ENCODE assay signal across 13 mouse cellular contexts in genomic region chrX:58033521-58033920, GRCm38 (mm10). TPM values are rescaled to one million over a fixed set of nuclear protein-coding genes. Genes with fewer than 3 reads are reported as not detected.
A peak's percentile ranks its signal among the peaks of the same experiment; 100 is the strongest.
DNase-seq lines count a peak whose midpoint lies in the region; ATAC-seq lines count a peak whose summit lies in the region.
"Had no signal": no experiment of that assay in that cellular context is flagged by ENCODE, and none has a peak within 500 bp of the region (broad histone marks: within the 10 kb centered on the region; RNA-seq: fewer than 3 reads in every experiment).

No protein-coding gene starts in this region.

- peaks cover 76% of the 10 kb centered on the region for H3K27me3 ChIP-seq in heart, embryonic 15.5 days
- 0 out of 2 replicates have a peak, but pooled peaks cover 5% of the 10 kb centered on the region for H3K27me3 ChIP-seq in forebrain, embryonic 13.5 days
- peaks cover 7% of the 10 kb centered on the region; the same call in 1 of the 2 replicates for H3K27me3 ChIP-seq in limb, embryonic 11.5 days (ENCODE audit: control insufficient read depth, insufficient read depth, low read length)
- H3K27me3 ChIP-seq in neural tube, embryonic 13.5 days, result peaks cover 28% of the 10 kb centered on the region

- peaks cover 14% of the 10 kb centered on the region for H3K4me1 ChIP-seq in heart, embryonic 15.5 days (replicated peaks)
- 0 out of 2 replicates have a peak, but pooled peaks cover 6% of the 10 kb centered on the region for H3K4me1 ChIP-seq in forebrain, embryonic 13.5 days
- no peaks in the 10 kb centered on the region for H3K4me1 ChIP-seq in limb, embryonic 11.5 days (ENCODE audit: control insufficient read depth, insufficient read depth, low read length)
- H3K4me1 ChIP-seq in neural tube, embryonic 13.5 days (replicated peaks), result no peaks in the 10 kb centered on the region

- 13% methylated on average over 22 of the region's 22 CpGs for whole genome bisulfite sequencing in heart, embryonic 15.5 days
- WGBS in forebrain, embryonic 13.5 days, result 6% methylated on average over 22 of the region's 22 CpGs
- WGBS in limb, embryonic 11.5 days, result 17% methylated on average over 22 of the region's 22 CpGs
- WGBS in neural tube, embryonic 13.5 days, result 18% methylated on average over 22 of the region's 22 CpGs

- no peak overlapping the region for H3K4me3 ChIP-seq in heart, embryonic 15.5 days
- peak overlapping the region; percentile 49 for H3K4me3 ChIP-seq in forebrain, embryonic 13.5 days
- H3K4me3 ChIP-seq in limb, embryonic 11.5 days (ENCODE audit: low read depth, low read length), result peak overlapping the region; percentile 43
- H3K4me3 ChIP-seq in neural tube, embryonic 13.5 days, result peak overlapping the region; percentile 49
- H3K4me3 ChIP-seq: megakaryocyte, embryonic 14.5 days; stomach, embryonic 15.5 days had no signal

- no peaks in the 10 kb centered on the region for H3K9me3 ChIP-seq in heart, embryonic 15.5 days (replicated peaks)
- no peaks in the 10 kb centered on the region for H3K9me3 ChIP-seq in forebrain, embryonic 13.5 days (replicated peaks)
- H3K9me3 ChIP-seq in limb, embryonic 11.5 days (ENCODE audit: control insufficient read depth, low read length), result no peaks in the 10 kb centered on the region
- no peaks in the 10 kb centered on the region for H3K9me3 ChIP-seq in neural tube, embryonic 13.5 days
- H3K9me3 ChIP-seq: stomach, embryonic 15.5 days had no signal

- no peak overlapping the region for H3K27ac ChIP-seq in heart, embryonic 15.5 days
- 0 out of 2 replicates have a peak overlapping the region, but pooled peaks have one; percentile 31 for H3K27ac ChIP-seq in forebrain, embryonic 13.5 days
- no peak overlapping the region for H3K27ac ChIP-seq in limb, embryonic 11.5 days (replicated peaks; ENCODE audit: low read depth, low read length)
- H3K27ac ChIP-seq in neural tube, embryonic 13.5 days (replicated peaks), result peak overlapping the region; percentile 86
- H3K27ac ChIP-seq: liver, embryonic 14.5 days; stomach, embryonic 15.5 days had no signal

- no peak for DNase-seq in heart, postnatal 4 days
- DNase-seq in limb, embryonic 11.5 days (ENCODE audit: low spot score), result no peak
- no peak for DNase-seq in yolk sac, embryonic 10.5 days (ENCODE audit: low spot score)
- no peak for DNase-seq in left cerebral cortex, adult 9 months (ENCODE audit: low spot score in 2 of 2)
- DNase-seq: heart, adult 11 months; kidney, adult 11 months had no signal

- ATAC-seq in heart, embryonic 15.5 days (replicated peaks; ENCODE audit: insufficient number of reproducible peaks, insufficient read depth, low FRiP score, low read depth), result no peak
- ATAC-seq in forebrain, embryonic 13.5 days, result no peak
- ATAC-seq in limb, embryonic 11.5 days (ENCODE audit: insufficient number of reproducible peaks, low FRiP score, low TSS enrichment, low read depth), result no peak
- no peak for ATAC-seq in neural tube, embryonic 13.5 days (ENCODE audit: low read depth)
- ATAC-seq in frontal cortex, adult (ENCODE audit: low TSS enrichment), result no peak

- H3K36me3 ChIP-seq in heart, embryonic 15.5 days, result no peaks in the 10 kb centered on the region
- no peaks in the 10 kb centered on the region for H3K36me3 ChIP-seq in forebrain, embryonic 13.5 days (ENCODE audit: poor library complexity, severe bottlenecking)
- no peaks in the 10 kb centered on the region for H3K36me3 ChIP-seq in limb, embryonic 11.5 days (ENCODE audit: control insufficient read depth, insufficient read depth, low read length)
- H3K36me3 ChIP-seq in neural tube, embryonic 13.5 days, result no peaks in the 10 kb centered on the region
- H3K36me3 ChIP-seq: stomach, embryonic 15.5 days had no signal

- H3K9ac ChIP-seq in heart, embryonic 15.5 days, result no peak overlapping the region
- H3K9ac ChIP-seq in forebrain, embryonic 13.5 days, result peak overlapping the region; percentile 74
- no peak overlapping the region; the same call in 1 of the 2 replicates for H3K9ac ChIP-seq in limb, embryonic 11.5 days (ENCODE audit: low read length)
- peak overlapping the region; percentile 73 for H3K9ac ChIP-seq in neural tube, embryonic 13.5 days
- H3K9ac ChIP-seq: liver, embryonic 14.5 days; stomach, embryonic 15.5 days had no signal

- 0 out of 2 replicates have a peak overlapping the region, but pooled peaks have one; percentile 1 for H3K4me2 ChIP-seq in heart, embryonic 15.5 days
- peak overlapping the region; percentile 63 for H3K4me2 ChIP-seq in forebrain, embryonic 13.5 days
- H3K4me2 ChIP-seq in limb, embryonic 11.5 days (ENCODE audit: low read depth, severe bottlenecking), result peak overlapping the region; percentile 36
- peak overlapping the region; percentile 57 for H3K4me2 ChIP-seq in neural tube, embryonic 13.5 days
- H3K4me2 ChIP-seq: stomach, embryonic 15.5 days had no signal

RNA-seq across cellular contexts. Expression of gene Zic3, which starts 11.0 kb away (rescaled TPM):
- 0.09 and 0.11 TPM in 2 replicates for polyA plus RNA-seq in heart, embryonic 15.5 days (2015; fragmentation: Nextera tagmentation; extraction: Ambion mirVana)
- total RNA-seq in heart, postnatal 4 days (2021), result not detected
- polyA plus RNA-seq in forebrain, embryonic 13.5 days (2015; fragmentation: Nextera tagmentation; extraction: Ambion mirVana), result 21.9 and 24.6 TPM in 2 replicates
- 11.1 and 12.6 TPM in 2 replicates for polyA plus RNA-seq in limb, embryonic 11.5 days (2014; fragmentation: Nextera tagmentation; extraction: Ambion mirVana)
- 14.9 and 16.3 TPM in 2 replicates for polyA plus RNA-seq in neural tube, embryonic 13.5 days (2015; fragmentation: Nextera tagmentation; extraction: Ambion mirVana)

Comparison
In these comparisons a context has a peak if more than half of its experiments do, and no peak if none do; other contexts are left out.
1. H3K27ac ChIP-seq: peak in forebrain, embryonic 13.5 days (single experiment) and neural tube, embryonic 13.5 days (single experiment); none in heart, embryonic 15.5 days (single experiment) and limb, embryonic 11.5 days (single experiment).
2. H3K4me2 ChIP-seq: peak in every context shown above with its lines; median percentile 63 in forebrain, embryonic 13.5 days; 57 in neural tube, embryonic 13.5 days; 36 in limb, embryonic 11.5 days; 1 in heart, embryonic 15.5 days.
3. H3K9ac ChIP-seq: peak in forebrain, embryonic 13.5 days (single experiment) and neural tube, embryonic 13.5 days (single experiment); none in heart, embryonic 15.5 days (single experiment) and limb, embryonic 11.5 days (single experiment).
4. RNA of gene Zic3, which starts 11.0 kb away (polyA plus RNA-seq): 21.9 to 24.6 TPM in forebrain, embryonic 13.5 days, 14.9 to 16.3 TPM in neural tube, embryonic 13.5 days and 11.1 to 12.6 TPM in limb, embryonic 11.5 days; 0.09 to 0.11 TPM in heart, embryonic 15.5 days; every median in the first group is over 10 times any median in the second.